Mouse (Mus musculus) layer of hippocampus, postnatal 36 days (tissue): ENCODE measurements around the gene Snd1. TPM values are rescaled to one million over a fixed set of nuclear protein-coding genes. Genes with fewer than 3 reads are reported as not detected.
A peak's percentile ranks its signal among the peaks of the same experiment; 100 is the strongest.

Experiments used
- DNase-seq, 2 experiments: peaks; one replicate each; pipeline ENCODE4 v3.0.0; 2022
- total RNA-seq, 2 experiments: library from RNA; stranded (reverse); gene quantifications; 2 replicates each; pipeline ENCODE4 v1.2.3; 2021

The Snd1 gene
- total RNA-seq, 2 experiments from 2014 or later = 107 to 114 TPM

- DNase-seq = peak; percentile 38 to 40
Measured at GRCm38 (mm10) chr6:28871725-28872420, 396.9 kb downstream of the Snd1 start.

- no peak for DNase-seq
Measured at GRCm38 (mm10) chr6:28872421-28872795, 397.5 kb downstream of the Snd1 start.

GRCm38 (mm10) chr6:28874053-28874452 is 399.1 kb downstream of the Snd1 start:
- DNase-seq = no peak

GRCm38 (mm10) chr6:28874759-28875158 is 399.8 kb downstream of the Snd1 start:
- DNase-seq = no peak

- no peak for DNase-seq
Measured at GRCm38 (mm10) chr6:28875333-28875732, 400.4 kb downstream of the Snd1 start.

GRCm38 (mm10) chr6:28876492-28876891 is 401.6 kb downstream of the Snd1 start:
- DNase-seq = no peak

GRCm38 (mm10) chr6:28877945-28878666 is 403.2 kb downstream of the Snd1 start:
- DNase-seq = peak in 1 of 2 experiments; percentile 31

GRCm38 (mm10) chr6:28879315-28879714 is 404.4 kb downstream of the Snd1 start:
- no peak for DNase-seq

- no peak for DNase-seq
Measured at GRCm38 (mm10) chr6:28880909-28881308, 406.0 kb downstream of the Snd1 start.

- DNase-seq = no peak
Measured at GRCm38 (mm10) chr6:28883518-28883917, 408.6 kb downstream of the Snd1 start.

GRCm38 (mm10) chr6:28886724-28887440 is 411.9 kb downstream of the Snd1 start:
- DNase-seq = no peak

GRCm38 (mm10) chr6:28890426-28890825 is 415.5 kb downstream of the Snd1 start:
- DNase-seq = peak; percentile 33 to 48

- no peak for DNase-seq
Measured at GRCm38 (mm10) chr6:28891480-28891879, 416.5 kb downstream of the Snd1 start.

GRCm38 (mm10) chr6:28895004-28895515 is 420.1 kb downstream of the Snd1 start:
- DNase-seq = no peak

- no peak for DNase-seq
Measured at GRCm38 (mm10) chr6:28895726-28896125, 420.8 kb downstream of the Snd1 start.

GRCm38 (mm10) chr6:28896762-28897320 is 421.9 kb downstream of the Snd1 start:
- DNase-seq = no peak

GRCm38 (mm10) chr6:28897326-28898085 is 422.6 kb downstream of the Snd1 start:
- DNase-seq = no peak

- DNase-seq = peak in 1 of 2 experiments; percentile 45
Measured at GRCm38 (mm10) chr6:28898836-28899235, 423.9 kb downstream of the Snd1 start.

GRCm38 (mm10) chr6:28902573-28902972 is 427.6 kb downstream of the Snd1 start:
- no peak for DNase-seq

- DNase-seq = no peak
Measured at GRCm38 (mm10) chr6:28904417-28904816, 429.5 kb downstream of the Snd1 start.

GRCm38 (mm10) chr6:28905301-28905700 is 430.4 kb downstream of the Snd1 start:
- DNase-seq = no peak

GRCm38 (mm10) chr6:28909866-28910265 is 434.9 kb downstream of the Snd1 start:
- no peak for DNase-seq
